In genomic region chr17:78200561-78201220, GRCm38 (mm10) we compare ENCODE assay signal across 8 mouse cellular contexts. TPM values are rescaled to one million over a fixed set of nuclear protein-coding genes. Genes with fewer than 3 reads are reported as not detected.
A peak's percentile ranks its signal among the peaks of the same experiment; 100 is the strongest.
DNase-seq lines count a peak whose midpoint lies in the region; ATAC-seq and TF ChIP-seq lines count a peak whose summit lies in the region.

No protein-coding gene starts in this region.

- peak; percentile 54 for DNase-seq in urinary bladder, postnatal 14 days (ENCODE audit: low spot score)
- no peak for DNase-seq in urinary bladder, postnatal 25 days (ENCODE audit: low spot score)
- DNase-seq in heart, adult 2 months, result peak; percentile 68 to 73
- no peak for DNase-seq in liver, embryonic 14.5 days (ENCODE audit: low read depth in 3 of 3, low spot score in 3 of 3)
- peak; percentile 37 to 48 for DNase-seq in natural killer cell, adult 2 months (ENCODE audit: low spot score in 2 of 2)

- no peaks in the 10 kb centered on the region for H3K9me3 ChIP-seq in kidney, embryonic 14.5 days (ENCODE audit: control insufficient read depth, low read length)
- no peaks in the 10 kb centered on the region for H3K9me3 ChIP-seq in liver, embryonic 14.5 days (ENCODE audit: control insufficient read depth, low read length)

- ATAC-seq in kidney, embryonic 14.5 days (ENCODE audit: low FRiP score, low TSS enrichment), result peak; percentile 54
- ATAC-seq in liver, embryonic 14.5 days (ENCODE audit: insufficient read depth), result peak; percentile 58

- H3K4me3 ChIP-seq in cortical plate, adult 2 months (ENCODE audit: insufficient read depth, low read length), result peak overlapping the region; percentile 58
- peak overlapping the region; percentile 98 for H3K4me3 ChIP-seq in heart, adult 2 months
- peak overlapping the region; percentile 80 for H3K4me3 ChIP-seq in kidney, embryonic 14.5 days (ENCODE audit: low read length)
- peak overlapping the region; percentile 60 to 66 for H3K4me3 ChIP-seq in liver, embryonic 14.5 days (ENCODE audit: insufficient read depth in 1 of 2, low read depth in 2 of 2, low read length in 2 of 2)
- peak overlapping the region; percentile 89 for H3K4me3 ChIP-seq in testis, adult 2 months (ENCODE audit: control insufficient read depth, low read depth, low read length)

- no peak for TF ChIP-seq EP300 in heart, adult 2 months (IDR thresholded peaks at IDR 0.05; ENCODE audit: insufficient read depth, low read depth, low read length)
- TF ChIP-seq EP300 in liver, embryonic 14.5 days (IDR thresholded peaks at IDR 0.05; ENCODE audit: low read depth), result no peak

- peaks cover 6% of the 10 kb centered on the region for H3K4me1 ChIP-seq in cortical plate, adult 2 months (ENCODE audit: control insufficient read depth, insufficient read depth, low read length)
- H3K4me1 ChIP-seq in heart, adult 2 months (ENCODE audit: control insufficient read depth, insufficient read depth, low read length), result peaks cover 16% of the 10 kb centered on the region
- H3K4me1 ChIP-seq in kidney, embryonic 14.5 days (ENCODE audit: control insufficient read depth, insufficient read depth, low read length), result peaks cover 9% of the 10 kb centered on the region
- peaks cover 0 to 8% of the 10 kb centered on the region in 2 experiments; a peak in 3 of 4 replicates for H3K4me1 ChIP-seq in liver, embryonic 14.5 days (replicated peaks; ENCODE audit: control insufficient read depth in 2 of 2, insufficient read depth in 2 of 2, low read length in 1 of 2)
- peaks cover 10% of the 10 kb centered on the region for H3K4me1 ChIP-seq in testis, adult 2 months (ENCODE audit: control insufficient read depth, insufficient read depth, low read length)

- intact Hi-C loops in heart, adult 2 months (cut with DNase I), result loop anchor here (2.0 kb wide), 2 partner anchors 14 to 44 kb away; no protein-coding TSS in a partner anchor

- H3K9ac ChIP-seq in heart, adult 2 months (ENCODE audit: low read depth, low read length), result peak overlapping the region; percentile 93
- peak overlapping the region; percentile 89 for H3K9ac ChIP-seq in kidney, embryonic 14.5 days (ENCODE audit: low read depth, low read length)
- H3K9ac ChIP-seq in liver, embryonic 14.5 days (replicated peaks), result peak overlapping the region; percentile 59

- peaks cover 5% of the 10 kb centered on the region for H3K36me3 ChIP-seq in heart, adult 2 months (ENCODE audit: control insufficient read depth, insufficient read depth, low read length)
- H3K36me3 ChIP-seq in kidney, embryonic 14.5 days (ENCODE audit: control insufficient read depth, insufficient read depth, low read length), result no peaks in the 10 kb centered on the region
- H3K36me3 ChIP-seq in liver, embryonic 14.5 days (replicated peaks; ENCODE audit: control insufficient read depth, insufficient read depth, low read depth), result no peaks in the 10 kb centered on the region
- H3K36me3 ChIP-seq in testis, adult 2 months (ENCODE audit: control insufficient read depth, insufficient read depth, low read length), result no peaks in the 10 kb centered on the region

- H3K4me2 ChIP-seq in kidney, embryonic 14.5 days (replicated peaks; ENCODE audit: low read depth, low read length), result peak overlapping the region; percentile 98
- H3K4me2 ChIP-seq in liver, embryonic 14.5 days (ENCODE audit: low read depth), result peak overlapping the region; percentile 83

- TF ChIP-seq CTCF in cortical plate, adult 2 months (IDR thresholded peaks at IDR 0.05; ENCODE audit: extremely low read depth, insufficient read depth, low read length), result no peak
- TF ChIP-seq CTCF in heart, adult 2 months (IDR thresholded peaks at IDR 0.05), result no peak
- no peak for TF ChIP-seq CTCF in liver, embryonic 14.5 days (IDR thresholded peaks at IDR 0.05; ENCODE audit: low read depth)
- TF ChIP-seq CTCF in testis, adult 2 months (IDR thresholded peaks at IDR 0.05; ENCODE audit: control insufficient read depth, insufficient read depth, insufficient replicate concordance, low read depth, low read length), result no peak

- peaks cover 15% of the 10 kb centered on the region for H3K79me2 ChIP-seq in heart, adult 2 months (replicated peaks; ENCODE audit: control insufficient read depth, insufficient read depth, low read length)

- H3K27ac ChIP-seq in cortical plate, adult 2 months (ENCODE audit: insufficient read depth, low read length), result peak overlapping the region; percentile 89
- H3K27ac ChIP-seq in heart, adult 2 months, result peak overlapping the region; percentile 99
- peak overlapping the region; percentile 95 for H3K27ac ChIP-seq in kidney, embryonic 14.5 days (ENCODE audit: low read depth, low read length)
- H3K27ac ChIP-seq in liver, embryonic 14.5 days, result no peak overlapping the region
- peak overlapping the region; percentile 78; the same call in 1 of the 2 replicates for H3K27ac ChIP-seq in testis, adult 2 months (ENCODE audit: control insufficient read depth, insufficient read depth, low read depth, low read length)

- no peaks in the 10 kb centered on the region for H3K27me3 ChIP-seq in heart, adult 2 months (ENCODE audit: control insufficient read depth, insufficient read depth, low read length)
- no peaks in the 10 kb centered on the region for H3K27me3 ChIP-seq in kidney, embryonic 14.5 days (ENCODE audit: control insufficient read depth, insufficient read depth, low read length)
- H3K27me3 ChIP-seq in liver, embryonic 14.5 days (ENCODE audit: control insufficient read depth, insufficient read depth, low read length), result peaks cover 36% of the 10 kb centered on the region
- H3K27me3 ChIP-seq in testis, adult 2 months (ENCODE audit: control insufficient read depth, insufficient read depth, low read length), result no peaks in the 10 kb centered on the region; the same call in 1 of the 2 replicates

- under 1% methylated on average over 67 of the region's 73 CpGs for WGBS in heart, adult 2 months
- under 1% methylated on average over 46 of the region's 73 CpGs for WGBS in kidney, embryonic 14.5 days
- WGBS in liver, embryonic 14.5 days (ENCODE audit: insufficient replicate concordance), result 1% methylated on average over 49 of the region's 73 CpGs

- no peak for TF ChIP-seq POLR2A in cortical plate, adult 2 months (IDR thresholded peaks at IDR 0.05; ENCODE audit: extremely low read depth, insufficient read depth, low read length)
- TF ChIP-seq POLR2A in heart, adult 2 months (IDR thresholded peaks at IDR 0.05; ENCODE audit: insufficient read depth, low read depth, low read length), result no peak
- no peak for TF ChIP-seq POLR2A in testis, adult 2 months (IDR thresholded peaks at IDR 0.05; ENCODE audit: control insufficient read depth, low read depth, low read length)

RNA-seq across cellular contexts. Expression of gene Crim1, which starts 0.6 kb away (rescaled TPM):
- 33.5 and 37.7 TPM in 2 replicates for polyA plus RNA-seq in cortical plate, adult 2 months (2012; rRNA removed)
- total RNA-seq in heart, adult 2 months (2021), result 10 to 100 TPM; 50.6 to 55.4 TPM
- polyA plus RNA-seq in heart, adult 2 months (2012; rRNA removed), result 28.2 and 42.9 TPM in 2 replicates
- 6.1 and 9.4 TPM in 2 replicates for polyA plus RNA-seq in kidney, embryonic 14.5 days (2014; fragmentation: Nextera tagmentation; extraction: Ambion mirVana)
- 0.77 and 0.95 TPM in 2 replicates for polyA plus RNA-seq in liver, embryonic 14.5 days (2012; rRNA removed)
- polyA plus RNA-seq in liver, embryonic 14.5 days (2014; fragmentation: Nextera tagmentation; extraction: Ambion mirVana), result 0.47 and 0.74 TPM in 2 replicates
- 3.5 and 3.9 TPM in 2 replicates for polyA plus RNA-seq in testis, adult 2 months (2012; rRNA removed)

Comparison
In these comparisons a context has a peak if more than half of its experiments do, and no peak if none do; other contexts are left out.
1. DNase-seq: peak in urinary bladder, postnatal 14 days (single experiment), heart, adult 2 months (2 of 2) and natural killer cell, adult 2 months (2 of 2); none in urinary bladder, postnatal 25 days (single experiment) and liver, embryonic 14.5 days (0 of 3).
2. Peak in every context shown above with its lines, with median percentiles within 50 percentile points of each other: H3K4me3 ChIP-seq and H3K9ac ChIP-seq.